Mouse (Mus musculus) heart, postnatal 0 days (tissue): Measurements from ENCODE around the gene Med25.

ENCODE experiments used
- CTCF ChIP-seq: IDR thresholded peaks from 2 replicates; pipeline ENCODE4 v1.5.1; 2016; ENCODE audit warnings: antibody characterized with exemption, control low read depth, low read depth
- EP300 ChIP-seq: IDR thresholded peaks from 2 replicates; pipeline ENCODE4 v1.6.1; 2016; ENCODE audit warnings: antibody characterized with exemption, low read depth

DNA sequence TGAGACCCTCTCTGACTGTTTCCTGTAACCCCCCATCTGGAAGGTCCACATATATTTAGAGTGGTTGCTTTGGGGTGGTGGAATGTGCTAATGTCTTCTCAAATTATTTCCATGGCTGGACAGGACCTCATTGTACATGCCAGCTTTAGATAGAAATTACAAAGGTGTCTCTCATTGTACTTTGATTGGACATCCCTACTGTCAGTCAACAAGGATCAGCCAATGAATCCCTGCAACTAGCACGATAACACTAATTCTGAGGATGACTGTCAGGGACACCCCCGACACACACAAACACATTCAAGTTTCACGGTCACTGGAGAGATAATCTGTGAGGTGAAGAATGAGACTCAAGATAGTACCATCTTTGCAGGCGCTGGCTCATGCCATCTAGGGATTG lies 46.2 kb upstream of the Med25 start:
- TF ChIP-seq CTCF (no peak), EP300 (no peak)
